Mouse (Mus musculus): ENCODE measurements at regions not wholly inside any gene's neighbourhood (a gene's known extent, or its start where the extent isn't known, plus 50 kb on each side); places are given as distances from the start of the nearest gene placed in this dataset.
"Not testable (repeated sequence)": the region's sequence is repeated elsewhere in the genome, so short reads cannot be mapped to it uniquely, and the experiment has no call there.

- no peak for DNase-seq (ENCODE audit: low spot score)
These were observed 60.2 kb downstream of the Scg2 start for GRCm38 (mm10) chr1:79379736-79380135.

DNA sequence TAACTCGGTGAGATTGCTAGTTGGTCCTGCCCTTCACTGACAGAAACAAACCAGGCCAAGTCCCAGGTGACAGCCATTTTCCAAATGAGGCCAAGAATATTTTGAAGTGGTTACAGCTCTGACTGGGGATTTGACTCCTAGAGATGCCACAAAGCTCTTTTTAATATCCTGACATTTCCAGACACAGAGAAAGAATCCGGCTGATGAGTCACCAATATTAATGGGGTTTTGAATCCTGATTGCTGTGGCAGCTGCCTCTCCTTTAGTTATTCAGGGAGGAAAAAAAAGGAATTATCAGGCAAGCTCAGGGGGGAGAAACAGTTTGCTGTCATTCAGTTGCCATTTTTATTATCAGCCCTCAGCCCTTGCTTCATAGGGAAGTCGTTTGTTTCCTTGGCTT is 65.1 kb downstream of the Scg2 start:
- DNase-seq (ENCODE audit: low spot score): no peak

- no peak for DNase-seq (ENCODE audit: low spot score)
These were observed 82.5 kb downstream of the Scg2 start for GRCm38 (mm10) chr1:79357291-79358045.

DNA sequence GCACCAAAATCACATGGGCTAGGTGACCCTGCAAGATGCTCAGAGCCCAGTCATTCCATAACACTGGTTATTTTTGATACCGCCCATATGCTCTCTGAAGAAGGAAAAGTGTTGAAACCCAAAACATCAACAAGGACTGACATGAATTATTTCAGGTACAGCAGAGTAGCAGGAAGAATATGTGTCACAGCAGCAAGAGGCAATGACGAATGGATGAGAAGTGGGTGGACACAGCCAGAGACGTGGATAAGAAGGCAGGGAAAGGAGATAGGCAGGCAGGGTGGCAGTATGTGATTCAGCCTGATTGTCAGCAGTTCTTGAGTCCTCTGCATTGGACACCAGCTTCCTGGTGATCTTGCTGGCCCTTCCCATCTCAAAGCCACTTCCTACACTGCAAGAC is 93.4 kb downstream of the Scg2 start:
- DNase-seq (ENCODE audit: low spot score): no peak

- no peak for DNase-seq (ENCODE audit: low spot score)
These were observed 104.3 kb downstream of the Scg2 start for GRCm38 (mm10) chr1:79335480-79336114.

- DNase-seq (ENCODE audit: low spot score): no peak
These were observed 122.7 kb downstream of the Scg2 start for GRCm38 (mm10) chr1:79317194-79317593.

DNA sequence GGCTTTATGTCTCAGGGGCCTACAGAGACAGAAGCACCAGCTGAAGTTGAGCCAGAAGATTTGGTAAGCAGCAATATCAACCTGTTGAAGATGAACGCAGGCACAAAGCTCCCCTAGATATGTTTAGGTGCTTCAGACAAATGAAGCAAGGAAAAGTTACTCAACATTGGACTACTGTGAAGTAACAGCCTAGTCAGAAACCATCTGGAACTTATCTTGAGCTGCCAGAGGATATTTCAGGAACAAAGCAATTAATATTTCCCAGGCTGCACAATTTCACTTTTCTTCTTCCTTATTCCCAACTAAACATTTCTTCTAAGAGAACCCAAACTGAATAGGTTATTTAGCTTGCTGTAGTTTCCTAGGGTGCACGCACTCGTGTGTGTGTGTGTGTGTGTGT is 125.1 kb downstream of the Scg2 start:
- no peak for DNase-seq (ENCODE audit: low spot score)

GRCm38 (mm10) chr1:79312153-79312552 is 127.8 kb downstream of the Scg2 start:
- no peak for DNase-seq (ENCODE audit: low spot score)

DNA sequence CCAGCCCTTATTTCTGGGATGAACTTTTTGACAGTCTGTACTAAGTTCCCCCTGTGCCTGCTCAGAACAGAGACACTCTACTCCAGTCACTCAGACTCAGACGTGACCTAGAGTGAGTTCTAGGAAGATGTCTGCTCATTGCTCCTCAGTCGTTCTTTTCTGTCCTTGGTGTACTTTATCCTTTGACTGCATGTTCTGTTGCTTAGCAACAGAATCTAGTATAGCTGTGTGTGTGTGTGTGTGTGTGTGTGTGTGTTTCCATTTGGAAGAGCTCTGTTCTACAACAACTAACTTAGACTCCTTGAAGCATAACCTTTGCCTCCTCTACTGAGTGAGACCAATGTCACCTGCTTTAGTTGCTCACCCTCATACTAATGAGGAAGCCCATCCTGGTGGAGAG is 136.3 kb downstream of the Scg2 start:
- no peak for DNase-seq (ENCODE audit: low spot score)

- no peak for DNase-seq (ENCODE audit: low spot score)
These were observed 140.3 kb downstream of the Scg2 start for GRCm38 (mm10) chr1:79299639-79300038.

- no peak for DNase-seq (ENCODE audit: low spot score)
These were observed 180.2 kb downstream of the Scg2 start for GRCm38 (mm10) chr1:79259726-79260125.

GRCm38 (mm10) chr1:79212970-79213369 is 226.9 kb downstream of the Scg2 start:
- DNase-seq (ENCODE audit: low spot score): no peak

- DNase-seq (ENCODE audit: low spot score): peak; percentile 43
These were observed 227.4 kb downstream of the Scg2 start for GRCm38 (mm10) chr1:79212471-79212870.

- DNase-seq (ENCODE audit: low spot score): not testable (repeated sequence)
These were observed 227.9 kb downstream of the Scg2 start for GRCm38 (mm10) chr1:79211981-79212380.

GRCm38 (mm10) chr1:79207207-79207606 is 232.7 kb downstream of the Scg2 start:
- no peak for DNase-seq (ENCODE audit: low spot score)

- no peak for DNase-seq (ENCODE audit: low spot score)
These were observed 242.2 kb downstream of the Scg2 start for GRCm38 (mm10) chr1:79197682-79198081.

DNA sequence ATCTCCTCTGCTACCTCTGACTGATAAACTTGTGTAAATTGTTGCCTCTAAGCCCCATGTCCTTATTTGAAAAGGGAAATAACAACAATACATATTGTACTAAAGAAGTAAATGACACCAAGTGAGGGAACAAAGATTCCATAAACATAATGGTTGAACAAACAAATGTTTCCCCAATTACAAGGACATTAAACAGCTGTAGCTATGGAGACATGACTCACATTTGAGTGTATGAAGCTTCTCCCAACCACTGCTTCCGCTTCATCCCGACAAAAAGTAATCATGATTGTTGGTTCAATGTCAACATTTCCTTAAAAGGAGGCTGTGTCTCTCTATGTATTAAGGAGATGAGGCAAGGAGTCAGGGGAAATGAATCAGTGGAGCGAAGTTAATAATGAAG is 248.9 kb downstream of the Scg2 start:
- no peak for DNase-seq (ENCODE audit: low spot score)

- DNase-seq (ENCODE audit: low spot score): no peak
These were observed 256.1 kb downstream of the Scg2 start for GRCm38 (mm10) chr1:79183534-79184411.

GRCm38 (mm10) chr1:79144113-79144512 is 295.8 kb downstream of the Scg2 start:
- DNase-seq (ENCODE audit: low spot score): no peak
